Mouse (Mus musculus) lung, postnatal 10 days (tissue): ENCODE measurements around the gene Dmrtc1b.
"Not testable (repeated sequence)": the region's sequence is repeated elsewhere in the genome, so short reads cannot be mapped to it uniquely, and the experiment has no call there.

Experiments
- DNase-seq: peaks from one replicate; pipeline ENCODE4 v3.0.0; 2021

Dmrtc1b gene

DNA sequence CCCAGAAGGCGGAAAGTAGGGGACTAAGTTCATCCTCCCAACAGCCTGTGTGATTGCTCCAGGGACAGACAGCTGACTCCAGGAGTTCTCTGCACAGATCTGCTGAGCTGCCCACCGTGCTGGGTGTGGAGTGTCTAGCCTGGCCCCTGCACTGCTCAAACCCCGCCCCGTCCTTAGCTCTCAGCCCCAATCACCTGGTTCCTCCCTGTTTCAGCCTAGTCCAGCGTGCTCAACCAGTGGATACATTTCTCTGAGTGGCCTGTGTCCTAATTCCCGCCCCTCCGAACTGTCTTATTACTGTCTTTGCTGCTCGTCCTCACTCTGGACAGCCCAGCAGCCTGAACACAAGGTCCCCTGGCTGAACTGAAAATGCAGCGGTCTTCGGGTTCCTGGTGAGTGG lies at the start of gene Dmrtc1b, which contains the start of gene Gm9112:
Gene Dmrtc1b (plus strand): TSS at position 331 of the 400 bp plus-strand sequence.
Gene Gm9112 (minus strand): TSS at position 101 of the 400 bp plus-strand sequence.
- not testable (repeated sequence) for DNase-seq

DNA sequence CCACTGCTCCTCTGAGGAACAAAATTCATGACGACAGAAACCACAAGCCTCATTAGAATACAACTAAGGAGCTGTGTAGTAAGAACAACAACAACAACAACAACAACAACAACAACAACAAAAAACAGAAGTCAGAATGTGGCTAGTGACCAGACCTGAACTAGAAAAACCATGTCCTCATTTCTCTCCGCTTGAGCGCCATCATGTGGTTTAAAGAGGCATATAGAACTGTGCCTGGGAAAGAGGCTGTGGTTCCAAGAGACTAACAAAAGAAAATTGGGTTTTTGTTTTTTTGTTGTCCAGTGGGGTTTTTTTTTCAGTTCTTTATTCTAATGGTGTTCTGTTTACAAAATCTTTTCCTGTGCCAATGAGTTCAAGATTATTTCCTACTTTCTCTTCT lies 47.0 kb upstream of the Dmrtc1b start:
- peak; percentile 33 for DNase-seq

DNA sequence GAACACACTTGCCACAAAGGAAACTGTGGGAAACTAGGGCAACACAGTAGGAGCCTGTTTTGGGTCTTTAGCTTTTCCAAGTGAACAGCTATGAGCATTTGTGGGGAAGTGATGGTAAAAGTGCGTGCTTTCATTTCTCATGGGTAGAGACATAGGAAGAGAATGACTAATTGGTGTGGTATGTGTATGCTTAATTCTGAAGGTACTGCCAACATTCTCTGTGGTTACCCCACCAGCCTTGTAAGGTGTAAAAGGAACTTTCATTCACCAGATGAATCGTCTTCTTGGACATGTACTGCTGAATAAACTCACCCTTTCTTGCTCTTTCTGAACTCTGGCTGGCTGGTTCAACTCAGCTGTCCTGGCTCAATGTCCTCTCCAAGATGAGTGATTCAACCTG lies 41.0 kb upstream of the Dmrtc1b start:
- no peak for DNase-seq

DNA sequence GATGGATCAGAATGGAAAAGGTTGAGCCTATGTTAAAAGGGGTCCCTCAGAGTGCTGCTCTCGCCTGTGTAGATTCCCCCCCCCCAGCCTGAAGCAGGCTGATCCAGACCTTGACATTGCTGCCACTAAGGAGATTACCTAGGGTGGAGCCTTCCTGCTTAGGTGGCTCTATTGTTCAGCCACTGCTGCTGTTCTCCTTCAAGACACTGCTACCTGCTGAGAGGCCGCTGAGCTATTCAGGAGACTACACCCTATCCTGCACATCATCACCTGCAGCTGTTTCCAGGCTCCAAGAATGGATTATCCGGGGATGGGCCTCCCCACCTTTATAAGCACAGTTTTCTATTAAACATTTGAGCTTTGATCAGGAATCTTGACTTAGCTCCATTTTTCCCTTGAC lies 23.0 kb upstream of the Dmrtc1b start:
- not testable (repeated sequence) for DNase-seq

DNA sequence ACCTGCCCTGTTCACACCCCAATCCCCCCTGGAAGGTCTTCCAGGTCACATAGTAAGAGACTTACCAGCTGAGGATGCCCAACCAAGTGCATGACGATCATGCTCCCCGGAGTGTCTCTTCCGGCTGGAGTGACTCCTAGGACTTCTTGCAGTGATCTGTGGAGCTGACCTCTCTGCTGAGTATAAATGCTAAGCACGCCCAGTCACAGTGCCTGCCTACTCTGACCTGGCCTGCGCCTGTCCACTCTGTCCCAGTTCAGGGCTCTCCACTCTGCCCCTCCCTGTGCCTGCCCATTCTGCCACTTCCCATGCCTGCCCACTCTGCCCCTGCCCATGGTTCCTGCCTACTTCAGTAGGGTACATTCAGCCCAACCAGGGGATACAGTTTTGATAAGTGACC lies 20.8 kb upstream of the Dmrtc1b start, which contains the start of gene Gm3880:
Gene Gm3880 (minus strand): TSS at position 101 of the 400 bp plus-strand sequence.
- DNase-seq, result not testable (repeated sequence)

DNA sequence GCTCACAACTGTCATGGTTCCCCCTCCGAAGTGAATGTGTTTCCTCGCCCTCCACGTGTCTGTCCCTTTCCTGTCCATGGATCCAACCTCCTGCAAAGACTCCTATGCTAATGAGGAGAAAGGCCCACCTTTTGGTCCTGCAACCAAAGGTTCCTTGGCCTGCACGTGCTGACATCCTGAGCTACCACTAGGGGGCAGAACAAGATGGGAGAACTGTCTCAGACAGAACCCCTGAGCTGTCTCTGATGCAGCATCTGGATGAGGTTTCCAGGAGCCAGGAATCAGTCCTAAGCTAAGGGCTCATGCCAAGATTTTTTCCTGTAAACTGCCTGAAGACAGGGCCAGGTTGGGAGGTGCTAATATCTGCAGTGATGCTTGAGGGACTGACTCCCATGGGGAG lies 18.4 kb upstream of the Dmrtc1b start:
- peak; percentile 14 for DNase-seq

DNA sequence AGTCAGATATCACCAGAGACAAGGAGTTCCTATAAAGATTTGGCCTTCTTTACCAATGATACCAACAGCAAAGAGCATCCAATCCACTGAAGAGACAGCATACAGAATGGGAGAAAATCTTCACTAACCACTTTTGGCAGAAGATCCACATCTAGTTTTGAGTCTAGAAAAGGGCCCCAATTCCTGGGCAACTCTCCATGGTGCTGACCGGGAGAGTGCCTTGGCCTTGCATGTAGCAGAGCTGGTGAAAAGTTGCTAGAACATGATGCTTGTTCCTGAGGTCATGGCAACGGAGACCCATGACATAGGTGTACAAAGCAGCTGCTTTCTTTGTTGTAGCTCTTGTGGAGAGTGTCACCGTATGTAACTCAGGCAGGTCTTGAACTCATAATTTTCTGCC lies 7.0 kb upstream of the Dmrtc1b start:
- DNase-seq, result peak; percentile 10

DNA sequence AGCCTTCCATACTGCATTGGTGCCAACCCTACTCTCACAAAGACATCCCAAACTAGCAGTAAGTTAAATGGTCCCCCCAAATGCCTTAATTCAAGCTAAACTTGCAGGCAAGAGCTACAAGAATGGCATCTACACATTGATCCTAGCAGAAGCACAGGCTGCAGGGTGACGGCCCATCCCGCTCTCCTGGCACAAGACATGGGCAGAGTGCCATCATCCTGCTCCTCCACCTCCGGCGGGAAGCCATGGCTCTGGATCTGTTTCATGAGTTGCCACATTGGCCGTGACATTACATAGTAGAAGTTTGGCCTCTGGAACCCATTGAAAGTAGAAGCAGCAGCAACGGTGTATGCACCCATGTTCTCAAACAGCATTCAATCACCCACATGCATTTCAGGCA lies 16.6 kb downstream of the Dmrtc1b start:
- DNase-seq, result not testable (repeated sequence)
